Mouse (Mus musculus) intestine, postnatal 0 days (tissue): ENCODE measurements around the gene Frmd4a. TPM values are rescaled to one million over a fixed set of nuclear protein-coding genes. Genes with fewer than 3 reads are reported as not detected.

Source experiments
- ATAC-seq: fragments of 200-750 bp; cut with Nextera tagmentation; 2 replicates; pipeline ENCODE4 v1.8.0; 2017; ENCODE audit warnings: mild to moderate bottlenecking, moderate TSS enrichment, moderate library complexity
- H3K27ac ChIP-seq: fragments of 300-500 bp; sonication (generic); 2 replicates; pipeline ENCODE4 v1.5.1; 2014; ENCODE audit warnings: mild to moderate bottlenecking, low read depth, low read length, moderate library complexity
- H3K27me3 ChIP-seq: fragments of 300-500 bp; sonication (generic); replicated peaks from 2 replicates; pipeline ENCODE4 v1.6.1; 2014; ENCODE audit warnings: low read length, mixed read lengths; ENCODE audit not compliant: control insufficient read depth, insufficient read depth
- H3K36me3 ChIP-seq: fragments of 300-500 bp; sonication (generic); 2 replicates; pipeline ENCODE4 v1.6.1; 2014; ENCODE audit warnings: mild to moderate bottlenecking, moderate library complexity; ENCODE audit not compliant: control insufficient read depth, insufficient read depth
- H3K4me1 ChIP-seq: fragments of 300-500 bp; sonication (generic); replicated peaks from 2 replicates; pipeline ENCODE4 v1.6.1; 2014; ENCODE audit warnings: antibody characterized with exemption, low read length, mixed read lengths; ENCODE audit not compliant: control insufficient read depth, insufficient read depth
- H3K4me2 ChIP-seq: fragments of 300-500 bp; sonication (generic); replicated peaks from 2 replicates; pipeline ENCODE4 v1.6.1; 2014; ENCODE audit warnings: low read depth, mild to moderate bottlenecking, moderate library complexity
- H3K4me3 ChIP-seq: fragments of 300-500 bp; sonication (generic); 2 replicates; pipeline ENCODE4 v1.5.1; 2014; ENCODE audit warnings: low read depth, low read length
- H3K9ac ChIP-seq: fragments of 300-500 bp; sonication (generic); 2 replicates; pipeline ENCODE4 v1.6.1; 2014; ENCODE audit warnings: mild to moderate bottlenecking, low read depth, low read length
- H3K9me3 ChIP-seq: fragments of 300-500 bp; sonication (generic); 2 replicates; pipeline ENCODE4 v1.6.1; 2016; ENCODE audit warnings: mixed run types; ENCODE audit not compliant: control insufficient read depth
- CTCF ChIP-seq: sonication (generic); IDR thresholded peaks from 2 replicates; pipeline ENCODE4 v1.5.1; 2016; ENCODE audit warnings: low read depth, mild to moderate bottlenecking, control low read depth, antibody characterized with exemption, moderate library complexity
- WGBS: fragments of 180-500 bp; shearing (Covaris S2); extraction: QIAGEN DNeasy Blood & Tissue Kit; methylation state at CpG from one replicate; pipeline ENCODE4 v1.1.7; 2014; 5-methylcytosine and 5-hydroxymethylcytosine counted together
- polyA plus RNA-seq: library from polyadenylated mRNA; unstranded; fragments of >200 nt; fragmentation: Nextera tagmentation; extraction: Ambion mirVana; gene quantifications from 2 replicates; pipeline ENCODE4 v1.2.1, GENCODE M21; 2015

Gene Frmd4a
- polyA plus RNA-seq, 1 experiment from 2014 or later, result 4.5 TPM

- Histone ChIP-seq H3K36me3 (no peaks in the 10 kb centered on the region), H3K9ac (0 out of 2 replicates have a peak overlapping the region, but pooled peaks have one; percentile 24), H3K9me3 (no peaks in the 10 kb centered on the region), H3K27me3 (no peaks in the 10 kb centered on the region), H3K4me2 (peak overlapping the region; percentile 70), H3K27ac (no peak overlapping the region), H3K4me3 (peak overlapping the region; percentile 38), H3K4me1 (no peaks in the 10 kb centered on the region)
- ATAC-seq, result no peak
- no peak for TF ChIP-seq CTCF
- 12% methylated on average over 14 of the region's 14 CpGs for WGBS
Measured at GRCm38 (mm10) chr2:4152521-4153040, 135.1 kb downstream of the Frmd4a start.

- no peak for ATAC-seq
- Histone ChIP-seq H3K36me3 (no peaks in the 10 kb centered on the region), H3K27me3 (no peaks in the 10 kb centered on the region), H3K27ac (no peak overlapping the region), H3K4me3 (peak overlapping the region; percentile 38), H3K4me1 (no peaks in the 10 kb centered on the region), H3K9me3 (no peaks in the 10 kb centered on the region), H3K4me2 (peak overlapping the region; percentile 70), H3K9ac (peak overlapping the region; percentile 24; the same call in 1 of the 2 replicates)
- no peak for TF ChIP-seq CTCF
- 6% methylated on average over 16 of the region's 16 CpGs for WGBS
Measured at GRCm38 (mm10) chr2:4153131-4153631, 135.7 kb downstream of the Frmd4a start.

- H3K4me1 ChIP-seq, result no peaks in the 10 kb centered on the region
- no peaks in the 10 kb centered on the region for H3K27me3 ChIP-seq
- no peaks in the 10 kb centered on the region for H3K9me3 ChIP-seq
- no peak overlapping the region for H3K27ac ChIP-seq
- H3K36me3 ChIP-seq, result no peaks in the 10 kb centered on the region
- no peak overlapping the region for H3K4me3 ChIP-seq
- ATAC-seq, result no peak
- H3K4me2 ChIP-seq, result no peak overlapping the region
- no peak overlapping the region for H3K9ac ChIP-seq
- TF ChIP-seq CTCF, result no peak
- WGBS, result 79% methylated on average over 5 of the region's 5 CpGs
Measured at GRCm38 (mm10) chr2:4154036-4154653, 136.6 kb downstream of the Frmd4a start.

DNA sequence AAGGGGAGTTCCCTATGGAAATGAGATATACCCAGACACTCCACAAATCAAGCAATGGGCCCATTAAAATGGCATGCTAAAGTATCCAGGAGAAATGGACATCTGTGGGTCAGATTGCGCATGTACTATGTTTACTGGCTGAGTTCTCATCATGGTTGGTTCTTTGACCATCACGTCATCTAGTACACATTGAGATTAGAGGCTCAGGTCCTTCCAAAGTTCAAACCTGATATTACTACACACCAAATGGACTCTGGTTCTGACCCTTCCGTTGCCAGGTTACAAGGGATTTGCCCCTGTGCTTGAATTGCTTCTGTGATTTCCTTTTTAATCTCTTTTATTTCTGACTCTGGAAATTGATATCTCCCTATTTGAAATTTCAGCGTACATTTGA, 137.1 kb downstream of the Frmd4a start:
- Histone ChIP-seq H3K36me3 (no peaks in the 10 kb centered on the region), H3K4me3 (no peak overlapping the region), H3K27ac (no peak overlapping the region), H3K27me3 (no peaks in the 10 kb centered on the region), H3K9me3 (no peaks in the 10 kb centered on the region), H3K4me1 (no peaks in the 10 kb centered on the region), H3K4me2 (no peak overlapping the region), H3K9ac (no peak overlapping the region)
- no peak for TF ChIP-seq CTCF
- ATAC-seq, result peak; percentile 41; the same call in 1 of the 2 replicates
- WGBS, result 74% methylated on average over 4 of the region's 4 CpGs

GRCm38 (mm10) chr2:4155406-4155805, 137.9 kb downstream of the Frmd4a start:
- Histone ChIP-seq H3K4me3 (no peak overlapping the region), H3K36me3 (no peaks in the 10 kb centered on the region), H3K9me3 (no peaks in the 10 kb centered on the region), H3K4me2 (no peak overlapping the region), H3K27me3 (no peaks in the 10 kb centered on the region), H3K9ac (no peak overlapping the region), H3K27ac (no peak overlapping the region), H3K4me1 (no peaks in the 10 kb centered on the region)
- TF ChIP-seq CTCF, result no peak
- ATAC-seq, result no peak

DNA sequence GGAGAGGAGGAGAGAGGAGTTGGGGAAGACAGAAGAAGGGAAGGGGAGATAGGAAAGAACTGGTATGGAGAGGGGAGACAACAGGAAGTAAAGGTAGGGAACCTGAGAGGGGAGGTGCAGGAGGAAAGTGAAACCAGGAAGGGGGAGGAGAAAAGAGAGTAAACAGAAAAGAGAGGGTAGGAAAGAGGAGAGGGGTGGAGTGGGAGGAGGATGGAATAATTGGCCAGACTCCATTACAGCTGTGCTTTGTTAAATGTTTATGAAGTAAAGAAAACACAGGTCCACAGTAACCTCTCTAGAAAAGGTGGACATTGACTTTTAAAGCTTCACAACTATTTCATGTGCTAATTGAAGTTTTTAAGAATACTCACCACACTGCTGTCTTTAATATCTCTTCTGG, 139.0 kb downstream of the Frmd4a start:
- H3K4me2 ChIP-seq, result no peak overlapping the region
- no peaks in the 10 kb centered on the region for H3K27me3 ChIP-seq
- H3K36me3 ChIP-seq, result no peaks in the 10 kb centered on the region
- no peaks in the 10 kb centered on the region for H3K9me3 ChIP-seq
- H3K9ac ChIP-seq, result no peak overlapping the region
- ATAC-seq, result no peak
- H3K4me3 ChIP-seq, result no peak overlapping the region
- TF ChIP-seq CTCF, result no peak
- no peaks in the 10 kb centered on the region for H3K4me1 ChIP-seq
- H3K27ac ChIP-seq, result no peak overlapping the region
